Mouse (Mus musculus): Measurements from ENCODE around the gene Syn3. TPM values are rescaled to one million over a fixed set of nuclear protein-coding genes. Genes with fewer than 3 reads are reported as not detected.
A peak's percentile ranks its signal among the peaks of the same experiment; 100 is the strongest.

Syn3 gene
- polyA plus RNA-seq, 1 experiment from 2014 or later: 7.6 TPM

GRCm38 (mm10) chr10:86168084-86168483 is 330.6 kb downstream of the Syn3 start:
- Histone ChIP-seq H3K27ac (no peak overlapping the region), H3K27me3 (no peaks in the 10 kb centered on the region), H3K4me1 (peaks cover 5% of the 10 kb centered on the region; the same call in 1 of the 2 replicates), H3K36me3 (ENCODE audit: poor library complexity, severe bottlenecking) (no peaks in the 10 kb centered on the region), H3K9me3 (replicated peaks) (no peaks in the 10 kb centered on the region), H3K9ac (no peak overlapping the region), H3K4me2 (no peak overlapping the region), H3K4me3 (no peak overlapping the region)
- WGBS: 88% methylated on average over 2 of the region's 2 CpGs
- no peak for ATAC-seq

GRCm38 (mm10) chr10:86166854-86167268 is 331.8 kb downstream of the Syn3 start:
- no peaks in the 10 kb centered on the region for H3K9me3 ChIP-seq (replicated peaks)
- no peak overlapping the region for H3K9ac ChIP-seq
- no peak overlapping the region for H3K27ac ChIP-seq
- H3K27me3 ChIP-seq: no peaks in the 10 kb centered on the region
- ATAC-seq: no peak; the same call in 1 of the 2 replicates
- no peaks in the 10 kb centered on the region for H3K36me3 ChIP-seq (ENCODE audit: poor library complexity, severe bottlenecking)
- H3K4me3 ChIP-seq: no peak overlapping the region
- H3K4me1 ChIP-seq: peaks cover 5% of the 10 kb centered on the region; the same call in 1 of the 2 replicates
- no peak overlapping the region for H3K4me2 ChIP-seq
- 14% methylated on average over 4 of the region's 4 CpGs for WGBS

GRCm38 (mm10) chr10:86164098-86164497 is 334.6 kb downstream of the Syn3 start:
- Histone ChIP-seq H3K36me3 (ENCODE audit: poor library complexity, severe bottlenecking) (no peaks in the 10 kb centered on the region), H3K9me3 (replicated peaks) (no peaks in the 10 kb centered on the region), H3K4me3 (no peak overlapping the region), H3K27me3 (no peaks in the 10 kb centered on the region), H3K4me1 (peaks cover 5% of the 10 kb centered on the region; the same call in 1 of the 2 replicates), H3K27ac (no peak overlapping the region), H3K9ac (no peak overlapping the region), H3K4me2 (no peak overlapping the region)
- no peak for ATAC-seq
- WGBS: 53% methylated on average over 3 of the region's 3 CpGs

- H3K27ac ChIP-seq: no peak overlapping the region
- H3K27me3 ChIP-seq: no peaks in the 10 kb centered on the region
- H3K4me3 ChIP-seq: no peak overlapping the region
- no peak for ATAC-seq
- WGBS: 91% methylated on average over 6 of the region's 6 CpGs
- no peaks in the 10 kb centered on the region for H3K9me3 ChIP-seq (replicated peaks)
- no peak overlapping the region for H3K9ac ChIP-seq
- H3K36me3 ChIP-seq (ENCODE audit: poor library complexity, severe bottlenecking): no peaks in the 10 kb centered on the region
- H3K4me1 ChIP-seq: peaks cover 2% of the 10 kb centered on the region; the same call in 1 of the 2 replicates
- no peak overlapping the region for H3K4me2 ChIP-seq
Measured at GRCm38 (mm10) chr10:86161783-86162271, 336.9 kb downstream of the Syn3 start.

GRCm38 (mm10) chr10:86158198-86158899 is 340.3 kb downstream of the Syn3 start:
- Histone ChIP-seq H3K27me3 (no peaks in the 10 kb centered on the region), H3K4me2 (no peak overlapping the region), H3K4me3 (no peak overlapping the region), H3K4me1 (no peaks in the 10 kb centered on the region), H3K36me3 (ENCODE audit: poor library complexity, severe bottlenecking) (no peaks in the 10 kb centered on the region), H3K9ac (no peak overlapping the region), H3K27ac (no peak overlapping the region), H3K9me3 (replicated peaks) (no peaks in the 10 kb centered on the region)
- 87% methylated on average over 8 of the region's 8 CpGs for WGBS
- ATAC-seq: no peak

- no peaks in the 10 kb centered on the region for H3K36me3 ChIP-seq (ENCODE audit: poor library complexity, severe bottlenecking)
- no peaks in the 10 kb centered on the region for H3K4me1 ChIP-seq
- H3K9ac ChIP-seq: no peak overlapping the region
- H3K27ac ChIP-seq: no peak overlapping the region
- no peak overlapping the region for H3K4me3 ChIP-seq
- H3K9me3 ChIP-seq (replicated peaks): no peaks in the 10 kb centered on the region
- H3K27me3 ChIP-seq: no peaks in the 10 kb centered on the region
- ATAC-seq: no peak
- WGBS: 69% methylated on average over 3 of the region's 3 CpGs
- H3K4me2 ChIP-seq: no peak overlapping the region
Measured at GRCm38 (mm10) chr10:86155344-86155743, 343.4 kb downstream of the Syn3 start.

GRCm38 (mm10) chr10:86153221-86153620 is 345.5 kb downstream of the Syn3 start:
- H3K4me2 ChIP-seq: no peak overlapping the region
- no peaks in the 10 kb centered on the region for H3K9me3 ChIP-seq (replicated peaks)
- H3K9ac ChIP-seq: no peak overlapping the region
- H3K27me3 ChIP-seq: no peaks in the 10 kb centered on the region
- no peak overlapping the region for H3K4me3 ChIP-seq
- no peak for ATAC-seq
- no peaks in the 10 kb centered on the region for H3K36me3 ChIP-seq (ENCODE audit: poor library complexity, severe bottlenecking)
- H3K4me1 ChIP-seq: no peaks in the 10 kb centered on the region
- H3K27ac ChIP-seq: no peak overlapping the region

- no peaks in the 10 kb centered on the region for H3K9me3 ChIP-seq (replicated peaks)
- no peaks in the 10 kb centered on the region for H3K36me3 ChIP-seq (ENCODE audit: poor library complexity, severe bottlenecking)
- no peaks in the 10 kb centered on the region for H3K4me1 ChIP-seq
- WGBS: 80% methylated on average over 5 of the region's 5 CpGs
- H3K27ac ChIP-seq: no peak overlapping the region
- H3K4me3 ChIP-seq: no peak overlapping the region
- no peak overlapping the region for H3K4me2 ChIP-seq
- no peak for ATAC-seq
- no peak overlapping the region for H3K9ac ChIP-seq
- H3K27me3 ChIP-seq: no peaks in the 10 kb centered on the region
Measured at GRCm38 (mm10) chr10:86151357-86151756, 347.3 kb downstream of the Syn3 start.

- no peaks in the 10 kb centered on the region for H3K36me3 ChIP-seq (ENCODE audit: poor library complexity, severe bottlenecking)
- H3K4me2 ChIP-seq: no peak overlapping the region
- H3K9ac ChIP-seq: no peak overlapping the region
- H3K9me3 ChIP-seq (replicated peaks): no peaks in the 10 kb centered on the region
- H3K4me1 ChIP-seq: no peaks in the 10 kb centered on the region
- 59% methylated on average over 1 of the region's 1 CpGs for WGBS
- H3K4me3 ChIP-seq: no peak overlapping the region
- ATAC-seq: no peak
- H3K27ac ChIP-seq: no peak overlapping the region
- no peaks in the 10 kb centered on the region for H3K27me3 ChIP-seq
Measured at GRCm38 (mm10) chr10:86150076-86150475, 348.6 kb downstream of the Syn3 start.

GRCm38 (mm10) chr10:86149029-86149818 is 349.5 kb downstream of the Syn3 start:
- Histone ChIP-seq H3K27ac (no peak overlapping the region), H3K4me2 (no peak overlapping the region), H3K4me1 (no peaks in the 10 kb centered on the region), H3K4me3 (no peak overlapping the region), H3K36me3 (ENCODE audit: poor library complexity, severe bottlenecking) (no peaks in the 10 kb centered on the region), H3K9me3 (replicated peaks) (no peaks in the 10 kb centered on the region), H3K27me3 (no peaks in the 10 kb centered on the region), H3K9ac (no peak overlapping the region)
- ATAC-seq: 0 out of 2 replicates have a peak, but pooled peaks have one; percentile 8
- 79% methylated on average over 3 of the region's 3 CpGs for WGBS

- WGBS: 89% methylated on average over 8 of the region's 8 CpGs
Measured at GRCm38 (mm10) chr10:86139061-86139681, 359.5 kb downstream of the Syn3 start.

More at GRCm38 (mm10) chr10:86139061-86139681, 359.5 kb downstream of the Syn3 start:
- no peak for ATAC-seq
- Histone ChIP-seq H3K9ac (no peak overlapping the region), H3K9me3 (replicated peaks) (no peaks in the 10 kb centered on the region), H3K27ac (no peak overlapping the region), H3K4me2 (no peak overlapping the region), H3K27me3 (no peaks in the 10 kb centered on the region), H3K4me1 (0 out of 2 replicates have a peak, but pooled peaks cover 10% of the 10 kb centered on the region), H3K36me3 (ENCODE audit: poor library complexity, severe bottlenecking) (no peaks in the 10 kb centered on the region), H3K4me3 (no peak overlapping the region)
